Mouse (Mus musculus) spleen, adult 2 months (tissue): ENCODE data around the gene Dnajc6.

ENCODE experiments used
- CTCF ChIP-seq: fragments of 200-500 bp; IDR thresholded peaks from 2 replicates; pipeline ENCODE4 v1.5.1; 2011; ENCODE audit warnings: mild to moderate bottlenecking, inconsistent platforms; ENCODE audit not compliant: insufficient read depth, insufficient read length, insufficient replicate concordance; ENCODE audit errors: extremely low read depth
- POLR2A ChIP-seq: fragments of 200-500 bp; IDR thresholded peaks from 2 replicates; pipeline ENCODE4 v1.6.1; 2011; ENCODE audit warnings: low read depth, low read length, inconsistent platforms

DNA sequence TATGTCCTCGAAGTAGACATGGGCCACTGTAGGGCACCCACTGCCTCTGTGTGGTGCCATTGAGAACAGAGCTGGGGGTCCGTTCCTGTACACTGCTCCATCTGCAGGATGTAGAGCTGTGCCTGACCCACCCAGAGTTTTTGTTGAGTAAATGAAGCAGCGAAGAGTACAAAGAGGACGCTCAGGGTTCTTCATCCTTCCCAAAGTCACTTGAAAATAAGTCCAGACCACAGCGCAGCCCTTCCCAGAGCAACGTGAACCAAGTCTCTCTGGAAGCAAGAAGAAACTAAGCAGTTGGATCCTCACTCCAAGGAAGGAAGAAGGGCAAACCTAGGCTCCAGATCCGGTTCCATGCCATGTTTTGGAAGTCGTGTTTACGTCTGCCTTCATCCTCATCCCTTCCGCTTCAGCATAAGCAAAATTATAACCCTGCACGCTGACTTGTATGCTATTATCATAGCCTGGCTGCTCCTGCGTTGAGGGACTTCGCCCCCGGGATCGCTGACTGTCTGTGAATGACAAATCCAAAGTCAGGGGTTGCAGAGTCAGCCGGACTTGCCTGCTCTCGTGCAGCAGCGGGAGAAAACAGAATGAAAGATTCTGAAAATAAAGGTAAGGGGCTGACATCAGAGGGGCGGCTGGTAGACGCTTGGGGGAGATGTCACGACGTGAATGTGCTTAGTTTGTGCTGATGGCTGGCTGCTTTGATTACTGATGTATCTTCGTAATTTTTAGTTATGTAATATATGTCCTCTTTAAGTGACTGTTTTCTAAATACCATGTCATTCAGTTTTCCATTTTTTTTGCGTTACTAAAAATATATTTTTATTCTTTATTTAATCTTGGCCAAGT, 11.3 kb downstream of the Dnajc6 start:
- TF ChIP-seq CTCF (no peak), POLR2A (no peak)
